Mouse (Mus musculus): ENCODE measurements around the gene Ankrd44. TPM values are rescaled to one million over a fixed set of nuclear protein-coding genes. Genes with fewer than 3 reads are reported as not detected.
A peak's percentile ranks its signal among the peaks of the same experiment; 100 is the strongest.
"Not testable (repeated sequence)": the region's sequence is repeated elsewhere in the genome, so short reads cannot be mapped to it uniquely, and the experiment has no call there.

Gene Ankrd44
- 24.8 and 28.9 TPM in 2 replicates for polyA plus RNA-seq (2014; fragmentation: Nextera tagmentation; extraction: Ambion mirVana)

- Histone ChIP-seq H3K4me2 (ENCODE audit: low read depth, low read length) (peak within 1 kb of the TSS; percentile 63), H3K9me3 (ENCODE audit: control insufficient read depth, low read length) (no peaks in the 10 kb centered on the region), H3K27me3 (replicated peaks; ENCODE audit: control insufficient read depth, insufficient read depth, low read length) (no peaks in the 10 kb centered on the region), H3K4me1 (ENCODE audit: control insufficient read depth, insufficient read depth, low read length) (peaks cover 19% of the 10 kb centered on the region), H3K27ac (replicated peaks; ENCODE audit: low read depth, low read length) (peak within 1 kb of the TSS; percentile 81), H3K36me3 (ENCODE audit: control insufficient read depth, insufficient read depth, low read length) (no peaks in the 10 kb centered on the region), H3K4me3 (ENCODE audit: low read depth, low read length) (peak within 1 kb of the TSS; percentile 87), H3K9ac (ENCODE audit: low read depth, low read length) (peak within 1 kb of the TSS; percentile 87)
- WGBS: under 1% methylated on average over 40 of the region's 94 CpGs
- peak; percentile 95 for ATAC-seq (ENCODE audit: low read depth)
- DNase-seq (ENCODE audit: low spot score): peak; percentile 89
These were observed at the start of gene Ankrd44 for GRCm38 (mm10) chr1:54925971-54926771. Gene Ankrd44 (minus strand): TSS chr1:54926387.

- DNase-seq (ENCODE audit: low spot score): peak; percentile 76
- no peak overlapping the region for H3K4me2 ChIP-seq (ENCODE audit: low read depth, low read length)
- no peak overlapping the region for H3K9ac ChIP-seq (ENCODE audit: low read depth, low read length)
- 45% methylated on average over 5 of the region's 5 CpGs for WGBS
- no peaks in the 10 kb centered on the region for H3K9me3 ChIP-seq (ENCODE audit: control insufficient read depth, low read length)
- peaks cover 14% of the 10 kb centered on the region; the same call in 1 of the 2 replicates for H3K4me1 ChIP-seq (ENCODE audit: control insufficient read depth, insufficient read depth, low read length)
- no peaks in the 10 kb centered on the region for H3K36me3 ChIP-seq (ENCODE audit: control insufficient read depth, insufficient read depth, low read length)
- H3K27ac ChIP-seq (replicated peaks; ENCODE audit: low read depth, low read length): peak overlapping the region; percentile 63
- H3K4me3 ChIP-seq (ENCODE audit: low read depth, low read length): no peak overlapping the region
- no peaks in the 10 kb centered on the region for H3K27me3 ChIP-seq (replicated peaks; ENCODE audit: control insufficient read depth, insufficient read depth, low read length)
- no peak for ATAC-seq (ENCODE audit: low read depth)
These were observed 45.7 kb upstream of the Ankrd44 start for GRCm38 (mm10) chr1:54971687-54972404.

GRCm38 (mm10) chr1:54966858-54967257 lies 40.7 kb upstream of the Ankrd44 start:
- ATAC-seq (ENCODE audit: low read depth) (no peak), DNase-seq (ENCODE audit: low spot score) (no peak)
- WGBS: 91% methylated on average over 3 of the region's 3 CpGs
- Histone ChIP-seq H3K4me2 (ENCODE audit: low read depth, low read length) (no peak overlapping the region), H3K27me3 (replicated peaks; ENCODE audit: control insufficient read depth, insufficient read depth, low read length) (no peaks in the 10 kb centered on the region), H3K9ac (ENCODE audit: low read depth, low read length) (no peak overlapping the region), H3K4me1 (ENCODE audit: control insufficient read depth, insufficient read depth, low read length) (peaks cover 19% of the 10 kb centered on the region), H3K36me3 (ENCODE audit: control insufficient read depth, insufficient read depth, low read length) (no peaks in the 10 kb centered on the region), H3K4me3 (ENCODE audit: low read depth, low read length) (no peak overlapping the region), H3K9me3 (ENCODE audit: control insufficient read depth, low read length) (no peaks in the 10 kb centered on the region), H3K27ac (replicated peaks; ENCODE audit: low read depth, low read length) (no peak overlapping the region)

- Histone ChIP-seq H3K36me3 (ENCODE audit: control insufficient read depth, insufficient read depth, low read length) (no peaks in the 10 kb centered on the region), H3K4me2 (ENCODE audit: low read depth, low read length) (0 out of 2 replicates have a peak overlapping the region, but pooled peaks have one; percentile 7), H3K4me1 (ENCODE audit: control insufficient read depth, insufficient read depth, low read length) (peaks cover 14% of the 10 kb centered on the region), H3K9ac (ENCODE audit: low read depth, low read length) (no peak overlapping the region), H3K9me3 (ENCODE audit: control insufficient read depth, low read length) (no peaks in the 10 kb centered on the region), H3K4me3 (ENCODE audit: low read depth, low read length) (no peak overlapping the region), H3K27me3 (replicated peaks; ENCODE audit: control insufficient read depth, insufficient read depth, low read length) (no peaks in the 10 kb centered on the region), H3K27ac (replicated peaks; ENCODE audit: low read depth, low read length) (peak overlapping the region; percentile 65)
- ATAC-seq (ENCODE audit: low read depth) (peak; percentile 87), DNase-seq (ENCODE audit: low spot score) (peak; percentile 90)
- WGBS: 26% methylated on average over 11 of the region's 11 CpGs
These were observed 39.2 kb upstream of the Ankrd44 start for GRCm38 (mm10) chr1:54965159-54965995.

- Histone ChIP-seq H3K4me2 (ENCODE audit: low read depth, low read length) (no peak overlapping the region), H3K27ac (replicated peaks; ENCODE audit: low read depth, low read length) (no peak overlapping the region), H3K4me1 (ENCODE audit: control insufficient read depth, insufficient read depth, low read length) (peaks cover 11% of the 10 kb centered on the region), H3K9me3 (ENCODE audit: control insufficient read depth, low read length) (no peaks in the 10 kb centered on the region), H3K36me3 (ENCODE audit: control insufficient read depth, insufficient read depth, low read length) (no peaks in the 10 kb centered on the region), H3K27me3 (replicated peaks; ENCODE audit: control insufficient read depth, insufficient read depth, low read length) (no peaks in the 10 kb centered on the region), H3K9ac (ENCODE audit: low read depth, low read length) (no peak overlapping the region), H3K4me3 (ENCODE audit: low read depth, low read length) (no peak overlapping the region)
- DNase-seq (ENCODE audit: low spot score) (no peak), ATAC-seq (ENCODE audit: low read depth) (no peak)
- 62% methylated on average over 9 of the region's 9 CpGs for WGBS
These were observed 35.5 kb upstream of the Ankrd44 start for GRCm38 (mm10) chr1:54961724-54962123.

- Histone ChIP-seq H3K9me3 (ENCODE audit: control insufficient read depth, low read length) (no peaks in the 10 kb centered on the region), H3K4me2 (ENCODE audit: low read depth, low read length) (no peak overlapping the region), H3K4me3 (ENCODE audit: low read depth, low read length) (no peak overlapping the region), H3K36me3 (ENCODE audit: control insufficient read depth, insufficient read depth, low read length) (no peaks in the 10 kb centered on the region), H3K27me3 (replicated peaks; ENCODE audit: control insufficient read depth, insufficient read depth, low read length) (no peaks in the 10 kb centered on the region), H3K9ac (ENCODE audit: low read depth, low read length) (no peak overlapping the region), H3K4me1 (ENCODE audit: control insufficient read depth, insufficient read depth, low read length) (peaks cover 11% of the 10 kb centered on the region), H3K27ac (replicated peaks; ENCODE audit: low read depth, low read length) (no peak overlapping the region)
- ATAC-seq (ENCODE audit: low read depth): no peak
- DNase-seq (ENCODE audit: low spot score): no peak
- WGBS: 39% methylated on average over 9 of the region's 9 CpGs
These were observed 34.5 kb upstream of the Ankrd44 start for GRCm38 (mm10) chr1:54960613-54961165.

GRCm38 (mm10) chr1:54958525-54958924 lies 32.3 kb upstream of the Ankrd44 start:
- no peak for ATAC-seq (ENCODE audit: low read depth)
- 72% methylated on average over 3 of the region's 3 CpGs for WGBS

GRCm38 (mm10) chr1:54956995-54957394 lies 30.8 kb upstream of the Ankrd44 start:
- not testable (repeated sequence) for H3K27ac ChIP-seq (replicated peaks; ENCODE audit: low read depth, low read length); H3K4me3 ChIP-seq (ENCODE audit: low read depth, low read length); ATAC-seq (ENCODE audit: low read depth); H3K9ac ChIP-seq (ENCODE audit: low read depth, low read length); H3K4me1 ChIP-seq (ENCODE audit: control insufficient read depth, insufficient read depth, low read length); H3K27me3 ChIP-seq (replicated peaks; ENCODE audit: control insufficient read depth, insufficient read depth, low read length); DNase-seq (ENCODE audit: low spot score); H3K9me3 ChIP-seq (ENCODE audit: control insufficient read depth, low read length); H3K36me3 ChIP-seq (ENCODE audit: control insufficient read depth, insufficient read depth, low read length); H3K4me2 ChIP-seq (ENCODE audit: low read depth, low read length)
- WGBS: 86% methylated on average over 8 of the region's 14 CpGs

More at GRCm38 (mm10) chr1:54958525-54958924, 32.3 kb upstream of the Ankrd44 start:
- no peak for DNase-seq (ENCODE audit: low spot score)
- Histone ChIP-seq H3K4me1 (ENCODE audit: control insufficient read depth, insufficient read depth, low read length) (no peaks in the 10 kb centered on the region), H3K27ac (replicated peaks; ENCODE audit: low read depth, low read length) (no peak overlapping the region), H3K4me2 (ENCODE audit: low read depth, low read length) (no peak overlapping the region), H3K36me3 (ENCODE audit: control insufficient read depth, insufficient read depth, low read length) (no peaks in the 10 kb centered on the region), H3K4me3 (ENCODE audit: low read depth, low read length) (no peak overlapping the region), H3K9me3 (ENCODE audit: control insufficient read depth, low read length) (no peaks in the 10 kb centered on the region), H3K9ac (ENCODE audit: low read depth, low read length) (no peak overlapping the region), H3K27me3 (replicated peaks; ENCODE audit: control insufficient read depth, insufficient read depth, low read length) (no peaks in the 10 kb centered on the region)
